Mouse (Mus musculus) intestine, embryonic 16.5 days (tissue): Measurements from ENCODE around the gene Rpl36al. TPM values are rescaled to one million over a fixed set of nuclear protein-coding genes. Genes with fewer than 3 reads are reported as not detected.
A peak's percentile ranks its signal among the peaks of the same experiment; 100 is the strongest.

Source experiments
- ATAC-seq: fragments of 200-750 bp; cut with Nextera tagmentation; 2 replicates; pipeline ENCODE4 v1.8.0; 2017; ENCODE audit warnings: moderate TSS enrichment, moderate library complexity
- H3K27ac ChIP-seq: fragments of 300-500 bp; sonication (generic); 2 replicates; pipeline ENCODE4 v1.5.1; 2014; ENCODE audit warnings: mild to moderate bottlenecking, low read length
- H3K27me3 ChIP-seq: fragments of 300-500 bp; sonication (generic); replicated peaks from 2 replicates; pipeline ENCODE4 v1.6.1; 2014; ENCODE audit warnings: low read length, control low read depth, mixed read lengths; ENCODE audit not compliant: control insufficient read depth, insufficient read depth
- H3K36me3 ChIP-seq: fragments of 300-500 bp; sonication (generic); 2 replicates; pipeline ENCODE4 v1.6.1; 2014; ENCODE audit warnings: low read length, control low read depth; ENCODE audit not compliant: control insufficient read depth, insufficient read depth
- H3K4me1 ChIP-seq: fragments of 300-500 bp; sonication (generic); 2 replicates; pipeline ENCODE4 v1.6.1; 2014; ENCODE audit warnings: low read length, control low read depth, mixed read lengths; ENCODE audit not compliant: control insufficient read depth, insufficient read depth
- H3K4me2 ChIP-seq: fragments of 300-500 bp; sonication (generic); 2 replicates; pipeline ENCODE4 v1.6.1; 2014; ENCODE audit warnings: low read depth, low read length, control low read depth
- H3K4me3 ChIP-seq: fragments of 300-500 bp; sonication (generic); 2 replicates; pipeline ENCODE4 v1.5.1; 2014; ENCODE audit warnings: mild to moderate bottlenecking, low read length
- H3K9ac ChIP-seq: fragments of 300-500 bp; sonication (generic); 2 replicates; pipeline ENCODE4 v1.6.1; 2014; ENCODE audit warnings: low read depth, low read length
- H3K9me3 ChIP-seq: fragments of 300-500 bp; sonication (generic); 2 replicates; pipeline ENCODE4 v1.6.1; 2016; ENCODE audit warnings: low read length, control low read depth; ENCODE audit not compliant: control insufficient read depth
- WGBS: fragments of 180-500 bp; shearing (Covaris S2); extraction: QIAGEN DNeasy Blood & Tissue Kit; methylation state at CpG from one replicate; pipeline ENCODE4 v1.1.7; 2014; 5-methylcytosine and 5-hydroxymethylcytosine counted together
- polyA plus RNA-seq: library from polyadenylated mRNA; unstranded; fragments of >200 nt; fragmentation: Nextera tagmentation; extraction: Ambion mirVana; gene quantifications from 2 replicates; pipeline ENCODE4 v1.2.1, GENCODE M21; 2015

The Rpl36al gene
- polyA plus RNA-seq, 1 experiment from 2014 or later = 654 TPM

DNA sequence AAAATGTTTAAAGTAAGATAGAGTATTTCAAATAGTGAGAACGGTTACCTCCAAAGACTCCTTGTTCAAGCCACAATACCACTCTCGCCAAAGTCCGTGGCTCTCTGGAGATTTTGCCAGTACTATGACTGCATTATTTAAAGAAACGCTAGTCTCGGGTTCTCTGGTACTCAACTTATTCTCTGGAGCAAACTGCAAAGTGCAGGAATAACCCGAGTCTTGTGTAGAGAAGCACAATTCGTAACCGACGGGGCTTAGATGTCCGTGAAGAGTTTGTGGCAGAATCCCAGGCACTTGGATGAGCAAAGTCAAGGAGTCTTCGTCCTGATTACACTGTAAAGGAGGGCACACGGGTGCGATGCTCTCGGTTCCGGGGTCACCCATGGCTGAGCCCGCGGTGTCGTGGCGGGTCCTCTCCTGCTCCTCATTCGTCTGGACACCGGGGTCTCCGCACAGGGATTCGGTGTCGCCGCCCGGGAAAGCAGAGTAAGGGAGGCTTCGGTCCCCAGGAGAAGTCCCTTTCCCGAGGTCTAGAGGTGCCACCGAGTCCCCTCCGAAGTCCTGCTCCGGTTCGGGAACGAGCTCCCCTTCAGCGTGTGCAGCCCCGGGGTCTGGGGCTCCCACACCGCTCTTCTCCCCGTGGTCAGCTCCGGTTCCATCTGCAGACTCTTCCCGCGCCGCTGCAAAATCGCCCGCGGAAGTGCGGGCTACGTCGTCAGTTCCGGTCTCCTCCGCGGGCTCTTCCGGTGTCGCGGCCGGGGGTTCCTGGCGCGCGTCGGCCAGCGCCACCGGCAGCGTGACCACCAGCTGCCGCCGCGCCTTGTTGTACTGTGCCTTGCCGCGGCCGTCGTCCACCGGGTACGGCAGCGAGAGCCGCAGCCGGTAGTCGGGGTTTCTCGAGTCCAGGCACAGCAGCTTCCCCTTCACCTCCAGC lies 12.8 kb upstream of the Rpl36al start, which contains the start of gene Gm49383:
Gene Gm49383 (minus strand): TSS at position 661 of the 934 bp plus-strand sequence.
- Histone ChIP-seq H3K9me3 (no peaks in the 10 kb centered on the region), H3K4me2 (peak within 1 kb of the TSS; percentile 97), H3K9ac (peak within 1 kb of the TSS; percentile 88), H3K36me3 (peaks cover 5% of the 10 kb centered on the region; the same call in 1 of the 2 replicates), H3K27me3 (no peaks in the 10 kb centered on the region), H3K27ac (peak within 1 kb of the TSS; percentile 89), H3K4me1 (peaks cover 19% of the 10 kb centered on the region), H3K4me3 (peak within 1 kb of the TSS; percentile 96)
- peak; percentile 75 for ATAC-seq
- WGBS = under 1% methylated on average over 75 of the region's 75 CpGs

DNA sequence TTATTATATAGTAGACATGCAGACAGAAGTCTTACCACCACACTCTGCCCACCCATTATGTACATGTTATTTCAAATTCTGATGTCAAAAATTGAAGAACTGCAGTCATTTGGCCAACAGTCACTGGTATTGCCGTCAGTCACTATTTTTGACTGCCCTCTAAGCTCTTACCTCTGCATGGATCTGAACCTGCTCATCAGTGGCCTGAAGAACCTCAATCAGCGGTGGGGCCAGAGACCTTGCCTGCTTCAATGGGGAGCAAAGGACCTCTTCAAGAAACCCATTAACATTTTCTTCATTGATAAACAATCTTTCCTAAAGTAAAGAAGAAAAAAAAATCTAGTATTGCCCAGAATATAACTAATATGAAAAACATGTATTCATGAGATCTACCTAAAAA lies 8.8 kb upstream of the Rpl36al start:
- Histone ChIP-seq H3K9me3 (no peaks in the 10 kb centered on the region), H3K4me2 (no peak overlapping the region), H3K27me3 (no peaks in the 10 kb centered on the region), H3K4me1 (peaks cover 5% of the 10 kb centered on the region; the same call in 1 of the 2 replicates), H3K27ac (no peak overlapping the region), H3K36me3 (peaks cover 6% of the 10 kb centered on the region), H3K4me3 (no peak overlapping the region), H3K9ac (no peak overlapping the region)
- WGBS = 91% methylated on average over 2 of the region's 2 CpGs
- ATAC-seq = no peak

DNA sequence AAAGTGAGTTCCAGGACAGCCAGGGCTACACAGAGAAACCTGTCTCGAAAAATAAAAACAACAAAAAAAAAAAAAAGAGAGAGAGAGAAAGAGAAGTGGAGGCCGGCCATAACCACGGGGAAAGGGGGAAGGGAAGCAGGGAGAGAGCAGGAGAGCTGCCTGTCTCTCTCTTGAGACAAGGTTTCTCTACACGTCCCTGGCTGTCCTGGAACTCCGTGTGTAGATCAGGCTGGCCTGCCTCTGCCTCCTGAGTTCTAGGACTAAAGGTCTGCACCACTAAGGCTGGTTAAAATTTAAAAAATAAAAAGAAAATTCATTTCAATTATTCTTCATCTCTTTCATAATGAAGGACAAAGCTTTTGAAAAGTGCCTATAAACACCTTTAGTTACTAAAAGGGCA lies 7.5 kb upstream of the Rpl36al start:
- H3K27me3 ChIP-seq = no peaks in the 10 kb centered on the region
- no peak overlapping the region for H3K9ac ChIP-seq
- no peaks in the 10 kb centered on the region for H3K9me3 ChIP-seq
- no peak for ATAC-seq
- H3K27ac ChIP-seq = no peak overlapping the region
- peaks cover 6% of the 10 kb centered on the region for H3K36me3 ChIP-seq
- WGBS = 93% methylated on average over 5 of the region's 5 CpGs
- no peak overlapping the region for H3K4me3 ChIP-seq
- H3K4me1 ChIP-seq = peaks cover 14% of the 10 kb centered on the region
- no peak overlapping the region for H3K4me2 ChIP-seq

DNA sequence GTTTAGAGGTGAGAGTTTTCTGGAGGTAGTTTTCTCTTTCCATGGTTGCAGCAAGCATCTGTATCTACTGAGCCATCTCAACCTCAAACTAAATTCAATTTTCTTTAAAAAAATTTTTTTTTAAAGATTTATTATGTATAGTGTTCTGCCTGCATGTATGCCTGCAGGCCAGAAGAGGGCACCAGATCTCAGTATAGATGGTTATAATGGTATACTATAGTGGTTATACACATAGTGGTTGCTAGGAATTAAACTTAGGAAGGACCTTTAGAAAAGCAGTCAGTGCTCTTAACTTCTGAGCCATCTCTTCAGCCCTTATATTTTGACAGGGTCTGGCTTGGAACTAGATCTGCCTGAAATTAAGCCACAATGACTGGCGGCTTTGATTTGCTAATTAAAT lies 6.6 kb upstream of the Rpl36al start:
- Histone ChIP-seq H3K4me3 (no peak overlapping the region), H3K4me2 (no peak overlapping the region), H3K4me1 (peaks cover 11% of the 10 kb centered on the region), H3K9ac (no peak overlapping the region), H3K27ac (no peak overlapping the region), H3K36me3 (peaks cover 6% of the 10 kb centered on the region), H3K9me3 (no peaks in the 10 kb centered on the region), H3K27me3 (no peaks in the 10 kb centered on the region)
- ATAC-seq = no peak
- 95% methylated on average over 1 of the region's 1 CpGs for WGBS

DNA sequence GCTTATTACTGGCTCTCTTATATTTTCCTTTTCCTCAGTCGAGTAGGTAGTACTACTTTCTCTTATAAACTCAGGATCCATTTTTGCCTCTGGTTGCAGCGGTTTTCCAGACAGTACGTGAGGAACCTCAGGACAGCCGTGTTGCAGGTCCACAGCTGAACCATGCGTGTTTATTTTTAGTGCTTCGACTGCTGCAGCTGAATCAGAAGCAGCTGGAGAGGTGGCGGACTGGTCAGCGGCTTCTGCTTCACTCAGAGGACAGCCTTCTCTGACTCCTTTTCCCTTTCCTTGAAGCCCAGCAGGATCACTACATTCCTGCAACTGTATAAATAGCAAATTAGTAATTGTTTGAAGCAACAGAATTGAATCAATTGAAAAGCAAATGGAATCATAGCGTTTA lies 6.2 kb upstream of the Rpl36al start:
- 84% methylated on average over 9 of the region's 9 CpGs for WGBS

DNA sequence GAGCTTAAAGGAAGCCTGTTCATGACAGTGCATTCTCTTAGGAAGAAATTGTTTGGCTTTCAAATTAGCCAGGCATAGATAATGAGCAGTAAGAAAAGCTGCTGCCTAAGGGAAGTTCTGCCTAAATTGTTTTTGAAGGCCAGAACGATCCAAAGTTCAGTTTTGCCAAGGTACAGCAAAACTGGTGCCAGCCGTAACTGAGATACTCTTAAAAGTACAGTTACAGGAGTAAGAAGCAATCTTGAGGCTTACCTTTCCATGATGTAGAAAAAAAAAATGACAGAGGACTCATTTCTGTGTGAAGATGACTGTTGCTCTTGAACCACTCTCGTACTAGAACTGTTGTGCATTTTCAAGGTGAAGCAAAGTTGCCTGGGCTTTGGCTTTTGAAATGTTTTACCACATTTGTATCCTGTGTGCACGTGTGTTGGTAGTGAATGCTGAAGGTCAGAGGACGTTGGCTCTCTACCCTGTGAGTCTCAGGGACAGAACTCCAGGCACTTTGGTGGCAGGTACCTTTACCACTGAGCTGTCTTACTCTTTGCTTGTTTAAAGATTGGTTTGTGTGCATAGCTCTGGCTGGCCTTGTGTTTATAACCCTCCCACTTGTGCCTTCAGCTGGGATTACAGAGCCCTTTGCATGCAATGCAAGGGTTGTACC lies 3.1 kb upstream of the Rpl36al start:
- peaks cover 17% of the 10 kb centered on the region for H3K4me1 ChIP-seq
- H3K4me2 ChIP-seq = peak overlapping the region; percentile 42
- no peak overlapping the region; the same call in 1 of the 2 replicates for H3K9ac ChIP-seq
- H3K27ac ChIP-seq = peak overlapping the region; percentile 54
- peak overlapping the region; percentile 1; the same call in 1 of the 2 replicates for H3K4me3 ChIP-seq
- 56% methylated on average over 5 of the region's 5 CpGs for WGBS
- no peak for ATAC-seq
- H3K27me3 ChIP-seq = no peaks in the 10 kb centered on the region
- no peaks in the 10 kb centered on the region for H3K9me3 ChIP-seq
- peaks cover 6% of the 10 kb centered on the region for H3K36me3 ChIP-seq

More for the DNA sequence above, 6.2 kb upstream of the Rpl36al start:
- Histone ChIP-seq H3K4me3 (no peak overlapping the region), H3K27ac (no peak overlapping the region), H3K9me3 (no peaks in the 10 kb centered on the region), H3K9ac (no peak overlapping the region), H3K4me1 (peaks cover 16% of the 10 kb centered on the region), H3K4me2 (no peak overlapping the region), H3K36me3 (peaks cover 6% of the 10 kb centered on the region), H3K27me3 (no peaks in the 10 kb centered on the region)
- no peak for ATAC-seq

DNA sequence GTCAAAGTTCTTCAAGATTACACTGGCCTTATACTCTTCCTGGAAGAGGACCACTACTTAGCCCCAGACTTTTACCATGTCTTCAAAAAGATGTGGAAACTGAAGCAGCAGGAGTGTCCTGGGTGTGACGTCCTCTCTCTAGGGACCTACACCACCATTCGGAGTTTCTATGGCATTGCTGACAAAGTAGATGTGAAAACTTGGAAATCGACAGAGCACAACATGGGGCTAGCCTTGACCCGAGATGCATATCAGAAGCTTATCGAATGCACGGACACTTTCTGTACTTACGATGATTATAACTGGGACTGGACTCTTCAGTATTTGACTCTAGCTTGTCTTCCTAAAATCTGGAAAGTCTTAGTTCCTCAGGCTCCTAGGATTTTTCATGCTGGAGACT lies 1.5 kb upstream of the Rpl36al start:
- Histone ChIP-seq H3K27me3 (no peaks in the 10 kb centered on the region), H3K4me3 (peak overlapping the region; percentile 86), H3K36me3 (peaks cover 6% of the 10 kb centered on the region), H3K27ac (no peak overlapping the region), H3K4me2 (peak overlapping the region; percentile 92), H3K4me1 (peaks cover 17% of the 10 kb centered on the region), H3K9ac (peak overlapping the region; percentile 93), H3K9me3 (no peaks in the 10 kb centered on the region)
- 66% methylated on average over 7 of the region's 7 CpGs for WGBS
- ATAC-seq = no peak

DNA sequence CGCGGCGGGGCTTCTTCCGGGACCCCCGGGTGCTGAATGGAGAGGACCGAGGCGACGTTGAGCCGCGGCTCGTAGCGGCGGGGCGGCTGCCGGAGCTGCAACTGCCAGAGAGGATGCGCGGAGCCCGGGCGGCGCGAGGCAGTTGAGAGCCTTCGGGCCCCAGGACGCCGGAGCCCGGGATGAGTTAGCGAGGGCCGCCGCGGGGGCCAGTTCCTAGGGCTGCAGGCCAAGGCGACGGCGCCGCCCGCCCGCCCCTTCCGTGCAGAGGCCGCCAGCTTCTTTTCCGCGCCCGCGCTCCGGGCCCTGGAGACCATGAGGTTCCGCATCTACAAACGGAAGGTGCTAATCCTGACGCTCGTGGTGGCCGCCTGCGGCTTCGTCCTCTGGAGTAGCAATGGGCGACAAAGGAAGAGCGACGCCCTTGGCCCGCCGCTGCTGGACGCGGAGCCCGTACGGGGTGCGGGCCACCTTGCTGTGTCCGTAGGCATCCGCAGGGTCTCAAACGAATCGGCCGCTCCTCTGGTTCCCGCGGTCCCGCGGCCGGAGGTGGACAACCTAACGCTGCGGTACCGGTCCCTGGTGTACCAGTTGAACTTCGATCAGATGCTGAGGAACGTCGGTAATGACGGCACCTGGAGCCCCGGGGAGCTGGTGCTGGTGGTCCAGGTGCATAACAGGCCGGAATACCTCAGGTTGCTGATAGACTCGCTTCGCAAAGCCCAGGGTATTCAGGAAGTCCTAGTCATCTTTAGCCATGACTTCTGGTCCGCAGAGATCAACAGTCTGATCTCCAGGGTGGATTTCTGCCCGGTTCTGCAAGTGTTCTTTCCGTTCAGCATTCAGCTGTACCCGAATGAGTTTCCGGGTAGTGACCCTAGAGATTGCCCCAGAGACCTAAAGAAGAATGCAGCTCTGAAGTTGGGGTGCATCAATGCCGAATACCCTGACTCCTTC lies 736 bp upstream of the Rpl36al start:
- peak overlapping the region; percentile 86 for H3K4me3 ChIP-seq
- no peaks in the 10 kb centered on the region for H3K27me3 ChIP-seq
- H3K4me2 ChIP-seq = peak overlapping the region; percentile 92
- peaks cover 4% of the 10 kb centered on the region; the same call in 1 of the 2 replicates for H3K36me3 ChIP-seq
- H3K9me3 ChIP-seq = no peaks in the 10 kb centered on the region
- 1% methylated on average over 86 of the region's 86 CpGs for WGBS
- peak overlapping the region; percentile 90 for H3K27ac ChIP-seq
- H3K4me1 ChIP-seq = peaks cover 17% of the 10 kb centered on the region
- peak overlapping the region; percentile 93 for H3K9ac ChIP-seq
- ATAC-seq = peak; percentile 62
